Mouse (Mus musculus) left cerebral cortex, postnatal 36 days (tissue): ENCODE data around the gene Gstp2. TPM values are rescaled to one million over a fixed set of nuclear protein-coding genes. Genes with fewer than 3 reads are reported as not detected.
"Not testable (repeated sequence)": the region's sequence is repeated elsewhere in the genome, so short reads cannot be mapped to it uniquely, and the experiment has no call there.

Source experiments
- DNase-seq, 2 experiments: peaks; one replicate each; pipeline ENCODE4 v3.0.0; 2021 to 2022; ENCODE audit warnings: low spot score in 2 of 2, mixed read lengths in 1 of 2
- intact Hi-C: fragments of 180-260 bp; cut with DNase I; formaldehyde crosslinking; loops from one replicate; pipeline ENCODE4 v1.15.1; 2025
- total RNA-seq, 2 experiments: library from RNA; stranded (reverse); gene quantifications; 2 replicates each; pipeline ENCODE4 v1.2.3; 2021

Gene Gstp2
- total RNA-seq, 2 experiments from 2014 or later: 33.9 to 45.2 TPM

DNA sequence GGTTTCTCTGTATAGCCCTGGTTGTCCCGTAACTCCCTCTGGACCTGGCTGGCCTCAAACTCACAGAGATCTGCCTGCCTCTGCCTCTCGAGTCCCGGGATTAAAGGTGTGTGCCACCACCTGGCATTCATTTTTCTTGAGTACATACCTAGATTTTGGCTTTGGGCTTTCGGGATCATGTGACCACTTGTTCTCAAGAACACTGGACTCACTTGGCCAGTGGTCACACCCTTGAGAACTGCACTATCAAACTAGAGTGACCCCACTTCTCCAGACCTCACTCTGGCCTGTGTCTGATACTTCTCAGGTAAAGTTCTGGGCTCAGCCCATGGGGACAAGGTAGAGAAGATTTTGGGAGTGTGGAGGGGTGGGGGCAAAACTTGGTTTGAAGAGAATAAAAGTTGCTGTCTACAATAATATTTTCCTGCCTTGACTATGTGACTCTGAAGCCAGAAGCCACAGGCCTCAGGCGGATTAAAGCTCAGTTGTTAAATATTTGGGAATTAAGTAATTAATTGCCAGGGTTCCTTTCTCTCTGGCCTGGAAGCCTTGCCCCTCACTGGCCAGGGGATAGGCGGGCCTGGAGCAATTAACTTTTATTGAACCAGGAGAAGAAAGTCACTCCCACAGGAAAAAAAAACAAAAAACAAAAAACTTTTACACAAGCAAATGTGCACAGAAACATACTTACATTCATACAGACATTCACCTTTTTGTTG lies 27.0 kb upstream of the Gstp2 start:
- intact Hi-C loops: no loop called here
- DNase-seq: no peak

DNA sequence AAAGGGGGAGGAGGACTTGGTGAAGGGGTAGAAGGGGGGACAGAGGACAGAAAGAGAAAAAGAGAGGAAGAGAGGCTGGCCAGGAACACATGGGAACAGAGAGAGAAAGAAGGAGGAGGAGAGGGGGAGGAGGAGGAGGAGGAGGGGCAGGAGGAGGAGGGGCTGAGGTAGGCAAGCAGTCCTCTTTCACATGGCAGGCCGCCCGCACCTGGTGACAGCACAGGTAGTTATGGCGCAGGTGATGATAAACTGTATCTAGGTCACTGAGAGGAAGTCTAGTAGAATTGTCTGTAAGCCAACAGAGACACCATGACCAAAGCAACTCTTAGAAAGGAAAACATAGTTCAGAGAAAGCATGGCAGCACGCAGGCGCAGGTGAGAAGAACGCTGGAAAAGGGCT lies 25.6 kb upstream of the Gstp2 start:
- DNase-seq: no peak
- intact Hi-C loops: no loop called here

DNA sequence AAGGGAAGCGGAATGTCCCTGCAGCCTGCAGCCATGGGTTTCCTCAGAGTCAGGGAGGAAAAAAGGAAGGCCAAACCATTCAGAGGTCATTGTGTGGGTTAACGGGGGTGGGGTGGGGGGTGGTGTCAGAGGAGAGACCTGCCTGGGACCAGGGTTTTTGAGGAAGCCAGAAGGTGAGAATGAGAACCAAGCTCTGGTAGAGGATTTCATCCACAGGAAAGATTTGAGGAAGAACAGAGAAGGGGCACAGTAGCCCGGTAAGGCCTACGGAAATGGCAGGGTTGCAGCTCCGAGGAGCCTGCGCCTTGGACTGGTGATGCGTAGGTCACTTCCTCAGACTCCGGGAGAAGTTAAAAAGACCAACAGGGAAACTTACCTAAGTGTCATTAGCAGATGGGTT lies 24.9 kb upstream of the Gstp2 start:
- intact Hi-C loops: no loop called here
- no peak for DNase-seq

DNA sequence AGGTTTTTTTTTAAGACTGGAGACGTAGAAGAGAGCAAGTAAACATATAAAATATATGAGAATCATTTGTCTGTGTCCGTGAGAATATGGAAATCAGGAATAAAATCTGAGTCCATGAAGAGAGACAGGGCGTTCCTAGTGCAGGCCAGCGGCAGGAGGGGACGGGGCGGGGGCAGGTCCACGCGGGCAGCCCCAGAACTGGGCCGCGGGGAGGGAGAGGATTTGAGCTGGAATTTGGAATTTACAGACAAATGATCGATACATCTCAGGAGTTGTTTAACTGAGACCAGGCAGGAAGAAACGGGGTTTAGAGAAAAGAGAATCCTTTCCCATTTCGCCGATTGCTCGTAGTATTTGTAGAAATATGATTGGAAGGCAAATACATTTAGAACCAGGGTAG lies 24.5 kb upstream of the Gstp2 start:
- no peak for DNase-seq
- intact Hi-C loops: no loop called here

DNA sequence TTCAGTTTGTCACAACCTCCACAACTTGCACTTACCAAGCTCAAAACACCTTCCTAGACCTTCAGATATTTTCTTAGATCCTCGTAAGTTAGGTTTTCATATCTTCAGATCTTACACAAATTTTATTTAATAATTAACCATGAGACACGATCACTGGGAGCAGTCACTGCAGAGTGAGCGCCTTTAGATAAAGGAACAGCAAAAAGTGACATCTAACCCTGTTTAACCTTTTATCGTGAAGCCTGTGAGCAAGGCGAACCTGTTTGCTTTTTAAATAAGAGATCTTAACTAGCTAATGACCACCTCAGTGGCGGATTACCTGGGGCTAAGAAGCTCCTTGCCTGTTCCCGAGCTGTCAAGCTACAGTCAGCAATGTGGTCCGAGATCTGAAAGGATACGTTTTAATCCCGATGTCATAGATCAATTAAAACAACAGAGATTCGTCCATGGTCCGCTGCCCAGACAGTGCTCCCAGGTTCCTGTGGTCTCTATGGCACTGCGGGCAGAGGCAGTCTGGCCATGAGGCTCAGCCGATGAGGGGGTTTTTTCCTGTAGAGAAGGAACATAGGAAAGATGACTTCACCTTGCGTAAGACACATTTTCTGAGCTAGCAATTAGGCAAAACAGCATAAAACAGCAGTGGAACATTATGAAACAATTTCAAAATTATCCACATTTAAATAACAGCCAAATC lies 23.0 kb upstream of the Gstp2 start:
- intact Hi-C loops: no loop called here
- no peak for DNase-seq

DNA sequence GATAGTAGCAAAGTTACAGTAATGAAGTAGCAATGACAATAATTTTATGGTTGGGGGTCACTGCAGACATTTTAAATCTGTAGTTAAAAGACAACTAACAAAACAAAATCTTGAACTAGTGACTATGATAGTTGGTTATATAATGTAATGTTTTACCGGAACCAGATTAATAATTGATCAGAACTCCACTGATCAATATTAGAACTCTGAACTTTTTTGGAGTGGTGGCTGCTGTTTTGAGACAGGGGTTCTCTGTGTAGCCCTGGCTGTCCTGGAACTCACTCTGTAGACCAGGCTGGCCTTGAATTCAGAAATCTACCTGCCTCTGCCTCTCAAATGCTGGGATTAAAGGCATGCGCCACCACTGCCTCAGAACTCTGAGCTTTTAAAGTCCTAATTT lies 22.4 kb upstream of the Gstp2 start:
- intact Hi-C loops, DNase-seq: not testable (repeated sequence)

DNA sequence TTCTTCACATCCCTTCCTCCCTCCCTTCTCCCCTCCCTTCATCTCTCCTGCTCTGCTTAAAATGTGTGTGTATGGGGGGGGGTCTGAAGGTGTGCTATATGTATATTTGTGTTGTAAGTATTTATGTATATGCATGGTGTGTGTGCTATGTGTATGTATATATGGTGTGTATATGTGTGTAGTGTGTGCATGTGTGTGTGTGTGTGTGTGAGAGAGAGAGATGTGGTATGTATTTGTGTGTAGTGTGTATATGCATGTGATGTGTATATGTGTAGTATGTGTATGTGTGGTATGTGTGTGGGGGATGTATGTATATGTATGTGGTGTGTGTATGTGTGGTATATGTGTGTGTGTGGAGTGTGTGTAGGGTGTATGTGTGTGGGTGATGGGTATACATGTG lies 21.1 kb upstream of the Gstp2 start:
- DNase-seq: no peak
- intact Hi-C loops: no loop called here

DNA sequence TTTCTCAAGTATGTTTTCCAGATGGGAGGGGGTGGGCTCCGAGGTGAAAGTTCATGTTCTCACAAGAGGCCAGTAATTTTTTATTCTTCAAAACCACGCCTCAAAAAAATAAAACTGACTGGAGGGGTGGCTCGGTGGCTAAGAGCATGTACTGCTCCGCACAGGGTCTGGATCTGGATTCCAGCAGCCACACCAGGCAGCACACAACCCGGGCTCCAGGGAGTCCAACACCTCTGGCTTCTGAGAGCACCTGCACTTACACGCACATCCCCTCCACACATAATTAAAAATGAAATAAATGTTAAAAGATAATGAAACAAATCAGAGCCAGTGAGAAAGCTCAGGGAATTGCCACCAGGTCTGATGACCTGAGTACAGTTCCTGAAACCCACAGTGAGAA lies 20.5 kb upstream of the Gstp2 start:
- intact Hi-C loops: no loop called here
- no peak for DNase-seq

DNA sequence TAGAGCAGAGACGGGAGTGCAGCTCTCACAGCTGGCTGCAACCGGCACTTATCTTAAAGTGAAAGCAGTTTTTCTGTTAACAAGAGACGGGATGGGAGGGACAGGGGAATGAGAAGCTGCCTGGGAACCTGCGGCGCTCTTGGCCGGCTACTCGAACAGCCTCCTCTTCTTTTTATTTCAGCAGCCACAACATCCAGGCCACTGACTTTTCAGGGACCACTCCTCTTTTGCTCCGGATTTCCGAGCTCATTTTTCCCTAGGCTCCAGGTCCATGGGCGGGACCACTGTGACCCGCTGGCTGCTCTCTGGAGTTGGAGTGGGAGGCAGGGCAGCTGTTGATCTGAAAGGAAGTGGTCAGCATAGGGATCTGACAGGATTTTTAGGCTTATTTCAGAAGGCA lies 18.7 kb upstream of the Gstp2 start:
- intact Hi-C loops: not testable (repeated sequence)

DNA sequence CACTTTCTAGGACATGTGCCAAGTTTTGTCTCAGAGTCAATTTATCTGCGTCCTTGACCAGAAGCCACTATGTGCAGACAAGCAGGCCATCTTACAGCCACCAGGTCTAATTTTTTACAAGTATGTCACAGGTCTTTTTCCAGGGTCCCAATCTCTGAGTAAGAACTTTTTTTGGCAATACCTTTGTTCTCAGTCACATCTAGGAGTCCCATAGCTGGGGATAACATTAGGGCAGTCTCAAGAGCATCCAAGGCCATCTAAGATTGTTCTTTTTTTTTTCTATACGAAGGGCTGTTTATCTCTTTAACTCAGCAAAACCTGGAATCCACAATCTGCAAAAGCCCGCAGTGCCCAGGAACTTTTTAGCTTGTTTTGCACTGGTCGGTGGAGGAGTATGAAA lies 17.5 kb upstream of the Gstp2 start:
- DNase-seq, intact Hi-C loops: not testable (repeated sequence)

More for the DNA sequence above, 18.7 kb upstream of the Gstp2 start:
- DNase-seq: not testable (repeated sequence)

DNA sequence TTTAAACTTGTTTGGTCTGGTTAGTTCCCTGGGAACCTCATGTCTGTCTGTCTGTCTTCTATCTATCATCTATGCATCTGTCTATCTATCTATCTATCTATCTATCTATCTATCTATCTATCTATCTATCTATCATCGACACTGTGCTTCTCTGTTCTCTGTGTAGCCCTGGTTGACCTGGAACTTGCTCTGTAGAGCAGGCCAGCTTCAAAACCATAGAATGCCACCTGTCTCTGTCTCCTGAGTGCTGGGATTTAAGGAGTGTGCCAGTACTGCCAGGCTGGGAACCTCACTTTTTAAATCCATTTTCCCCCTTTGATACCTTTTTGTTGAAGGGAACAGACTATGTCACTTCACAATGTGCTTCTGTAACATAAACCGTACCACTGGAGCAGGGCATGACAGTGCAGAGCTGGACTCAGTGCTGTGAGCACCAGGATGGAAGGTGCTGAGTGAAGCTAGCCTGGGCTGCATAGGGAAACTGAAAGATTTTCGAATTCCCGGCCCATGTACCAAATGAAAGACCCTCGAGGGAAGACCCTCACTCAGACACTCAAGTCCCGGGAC lies 15.2 kb upstream of the Gstp2 start:
- DNase-seq: no peak
- intact Hi-C loops: no loop called here

DNA sequence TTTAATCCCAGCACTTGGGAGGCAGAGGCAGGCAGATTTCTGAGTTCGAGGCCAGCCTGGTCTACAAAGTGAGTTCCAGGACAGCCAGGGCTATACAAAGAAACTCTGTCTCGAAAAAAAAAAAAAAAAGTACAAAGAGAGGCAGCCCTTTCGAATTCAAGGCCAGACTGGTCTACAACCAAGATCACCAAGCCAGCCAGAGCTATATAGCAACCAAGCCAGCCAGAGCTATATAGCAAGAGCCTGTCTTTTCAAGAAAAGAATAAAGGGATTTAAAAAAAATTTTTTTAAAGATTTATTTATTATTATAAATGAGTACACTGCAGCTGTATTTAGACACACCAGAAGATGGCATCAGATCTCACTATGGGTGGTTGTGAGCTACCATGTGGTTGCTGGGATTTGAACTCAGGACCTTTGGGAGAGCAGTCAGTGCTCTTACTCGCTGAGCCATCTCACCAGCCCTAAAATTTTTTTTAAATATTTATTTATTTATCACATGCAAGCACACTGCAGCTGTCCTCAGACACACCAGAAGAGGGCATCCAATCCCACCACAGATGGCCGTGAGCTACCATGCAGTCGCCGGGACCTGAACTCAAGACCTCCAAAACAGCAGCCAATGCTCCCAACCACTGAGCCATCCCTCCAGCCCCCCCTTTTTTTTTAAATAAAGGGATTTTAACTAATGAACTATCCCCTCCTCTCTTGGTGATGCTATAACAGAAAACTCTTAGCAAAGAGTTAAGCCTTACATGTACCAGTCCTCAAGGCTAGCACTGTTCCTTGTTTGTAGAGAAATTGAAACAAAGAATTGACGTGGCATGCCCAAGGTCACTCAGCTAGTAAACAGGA lies 14.4 kb upstream of the Gstp2 start:
- DNase-seq, intact Hi-C loops: not testable (repeated sequence)

DNA sequence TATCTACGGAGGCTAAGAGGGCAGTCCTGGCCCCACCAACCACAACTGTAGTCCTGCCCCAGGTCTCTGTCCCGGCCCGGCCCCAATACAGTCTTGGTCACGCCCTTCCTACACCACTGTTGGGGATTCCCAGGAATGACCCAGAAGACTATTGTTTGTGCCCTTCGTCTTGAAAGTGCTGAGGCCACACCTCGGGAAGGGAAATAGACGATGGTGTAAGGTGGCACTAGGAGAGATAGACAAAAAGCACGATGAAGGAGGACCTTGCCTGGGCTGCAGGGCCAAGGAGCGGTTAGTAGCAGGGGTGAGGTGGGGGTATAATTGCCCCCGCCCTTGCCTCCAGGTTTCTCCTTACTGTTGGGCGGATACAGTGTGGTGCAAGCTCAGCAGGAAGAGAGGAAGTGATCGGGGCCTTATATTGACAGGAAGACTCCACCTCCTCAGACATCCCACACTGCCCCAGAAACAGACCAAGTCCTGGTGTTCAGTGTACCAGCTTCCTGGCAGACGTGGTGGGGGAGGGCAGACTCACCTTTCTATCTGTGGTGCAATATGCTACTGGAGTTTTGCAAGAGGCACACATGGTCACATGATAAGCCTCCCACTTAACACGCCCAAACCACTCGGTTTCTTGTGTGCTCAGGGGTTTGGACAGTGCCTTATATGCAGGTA lies 13.4 kb upstream of the Gstp2 start, which contains the start of gene Gstp3:
Gene Gstp3 (minus strand): TSS at position 501 of the 672 bp plus-strand sequence.
- intact Hi-C loops: no loop called here
- no peak for DNase-seq

DNA sequence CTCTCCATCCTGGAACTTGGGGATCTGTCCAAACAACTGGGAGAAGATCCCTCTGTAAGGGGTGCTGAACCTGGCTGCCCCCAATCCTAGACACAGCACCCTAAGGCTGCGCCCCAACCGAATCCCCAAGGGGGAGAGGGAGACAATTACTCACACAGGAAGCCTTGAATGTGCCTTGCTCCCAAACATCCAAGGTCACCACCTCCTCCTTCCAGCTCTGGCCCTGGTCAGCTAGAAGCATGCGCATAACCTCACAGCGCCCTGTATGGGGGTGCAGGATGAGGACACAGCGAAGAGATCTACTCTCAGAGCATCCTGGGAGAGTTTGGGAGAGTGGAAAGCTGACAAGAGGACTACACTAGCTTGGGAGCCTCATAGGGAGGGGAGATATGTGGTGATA lies 12.8 kb upstream of the Gstp2 start:
- DNase-seq: no peak
- intact Hi-C loops: no loop called here

DNA sequence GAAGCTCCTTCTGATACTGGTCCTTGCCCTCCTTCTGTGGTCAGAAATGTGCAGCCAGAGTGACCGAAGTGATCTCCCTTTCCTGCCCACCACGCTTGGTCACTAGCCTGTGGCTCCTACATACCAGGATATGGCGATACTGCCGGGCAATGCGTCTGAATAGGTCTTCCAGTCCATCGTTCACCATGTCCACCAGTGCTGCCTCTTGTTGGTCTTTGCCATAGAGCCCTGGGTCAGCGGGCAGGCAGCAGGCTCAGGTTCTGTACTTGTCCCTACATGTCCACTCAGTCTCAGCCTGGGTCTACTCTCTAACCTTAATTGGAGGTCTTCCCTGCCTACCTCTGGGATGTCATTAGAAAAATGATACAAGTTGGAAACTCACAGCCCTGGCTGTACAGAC lies 12.1 kb upstream of the Gstp2 start:
- no peak for DNase-seq
- intact Hi-C loops: no loop called here

DNA sequence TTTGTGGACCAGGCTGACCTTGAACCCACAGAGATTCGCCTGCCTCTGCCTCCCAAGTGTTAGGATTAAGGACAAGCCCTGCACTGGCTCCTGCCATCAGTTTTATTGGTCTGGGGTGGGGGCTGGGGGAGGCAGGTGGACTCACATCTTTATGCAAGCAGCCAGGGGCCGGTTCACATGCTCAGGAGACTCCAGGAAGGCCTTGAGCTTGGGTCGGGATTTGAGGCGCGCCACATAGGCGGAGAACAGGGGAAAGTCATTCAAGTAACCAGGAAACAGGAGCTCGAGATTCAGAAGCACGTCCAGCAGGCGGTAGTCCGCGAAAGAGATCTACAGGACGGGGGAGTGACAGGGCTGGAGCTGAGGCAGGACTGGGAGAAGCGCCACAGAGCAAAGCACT lies 11.6 kb upstream of the Gstp2 start:
- intact Hi-C loops: no loop called here
- no peak for DNase-seq

DNA sequence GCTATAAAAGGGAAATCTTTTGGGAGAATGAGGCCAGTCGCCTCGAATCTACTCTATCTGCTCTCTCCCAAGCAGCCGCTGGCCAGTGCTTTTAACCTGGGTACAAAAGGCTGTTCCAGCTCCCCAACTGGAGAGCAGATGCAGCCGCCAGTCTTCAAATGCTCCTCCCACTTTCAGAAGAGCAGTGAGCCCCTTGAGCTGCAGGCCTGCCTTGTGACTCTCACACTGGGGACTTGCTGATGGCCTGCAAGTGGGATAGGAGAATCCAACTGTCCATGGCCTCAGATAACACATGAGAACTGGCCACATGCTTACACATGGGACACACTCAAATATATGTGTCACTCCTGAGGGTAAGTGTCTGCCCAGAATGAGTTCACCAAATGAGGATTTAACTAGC lies 10.9 kb upstream of the Gstp2 start:
- DNase-seq: no peak
- intact Hi-C loops: no loop called here

DNA sequence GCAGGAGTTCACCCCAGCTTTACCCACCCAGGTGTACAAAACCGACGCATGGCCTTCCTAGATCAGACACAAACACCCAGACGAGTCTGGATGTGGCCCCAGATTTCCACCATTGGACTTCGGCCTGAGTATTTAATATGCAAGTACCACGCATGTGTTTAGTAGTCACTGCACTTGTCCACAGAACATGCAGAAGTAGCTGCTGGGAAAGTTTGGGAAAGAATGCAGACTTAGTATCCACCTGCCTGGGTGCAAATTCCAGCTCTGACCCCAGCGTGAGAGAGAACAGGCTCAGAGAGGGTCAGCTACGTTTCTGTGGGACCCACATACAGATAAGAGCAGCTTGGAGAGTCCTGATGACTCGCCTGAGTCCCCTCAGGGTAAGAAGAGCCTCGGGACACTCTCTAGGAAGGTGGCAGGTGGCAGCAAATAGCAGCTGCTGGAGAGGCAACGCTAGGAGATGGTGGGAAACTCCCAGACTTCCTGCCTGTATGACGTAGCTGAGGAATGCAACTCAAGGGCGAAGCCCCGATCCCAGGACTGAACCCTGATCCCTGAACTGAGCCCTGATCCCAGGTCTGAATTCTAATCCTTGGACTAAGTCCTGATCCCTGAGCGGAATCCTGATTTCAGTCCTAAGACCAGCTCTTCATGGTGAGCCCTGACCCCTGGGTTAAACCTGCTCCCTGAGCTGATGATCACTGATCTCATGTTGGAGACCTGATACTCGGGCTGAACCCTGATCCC lies 10.3 kb upstream of the Gstp2 start:
- intact Hi-C loops: no loop called here
- no peak for DNase-seq
